Mouse (Mus musculus) forebrain, postnatal 0 days (tissue): ENCODE data around the gene Cul1. TPM values are rescaled to one million over a fixed set of nuclear protein-coding genes. Genes with fewer than 3 reads are reported as not detected.

Source experiments
- ATAC-seq: fragments of 200-750 bp; cut with Nextera tagmentation; 2 replicates; pipeline ENCODE4 v1.8.0; 2017; ENCODE audit warnings: mild to moderate bottlenecking, moderate library complexity
- DNase-seq: peaks from one replicate; pipeline ENCODE4 v3.0.0-alpha.2; 2015
- H3K27ac ChIP-seq: fragments of 300-500 bp; sonication (generic); 2 replicates; pipeline ENCODE4 v1.5.1; 2014; ENCODE audit warnings: low read depth, mild to moderate bottlenecking, antibody characterized with exemption, low read length, moderate library complexity, mixed read lengths
- H3K27me3 ChIP-seq: fragments of 300-500 bp; sonication (generic); 2 replicates; pipeline ENCODE4 v1.6.1; 2014; ENCODE audit warnings: mild to moderate bottlenecking, low read length, mixed read lengths; ENCODE audit not compliant: insufficient read depth
- H3K36me3 ChIP-seq: fragments of 300-500 bp; sonication (generic); 2 replicates; pipeline ENCODE4 v1.6.1; 2014; ENCODE audit warnings: mild to moderate bottlenecking, moderate library complexity; ENCODE audit not compliant: insufficient read depth
- H3K4me1 ChIP-seq: fragments of 300-500 bp; sonication (generic); 2 replicates; pipeline ENCODE4 v1.6.1; 2014; ENCODE audit warnings: antibody characterized with exemption; ENCODE audit not compliant: insufficient read depth
- H3K4me2 ChIP-seq: fragments of 300-500 bp; sonication (generic); 2 replicates; pipeline ENCODE4 v1.6.1; 2014; ENCODE audit warnings: low read depth, mild to moderate bottlenecking, moderate library complexity
- H3K4me3 ChIP-seq: fragments of 300-500 bp; sonication (generic); 2 replicates; pipeline ENCODE4 v1.5.1; 2014; ENCODE audit warnings: low read depth, low read length, mixed read lengths
- H3K9ac ChIP-seq: fragments of 300-500 bp; sonication (generic); 2 replicates; pipeline ENCODE4 v1.6.1; 2014; ENCODE audit warnings: mild to moderate bottlenecking
- H3K9me3 ChIP-seq: fragments of 300-500 bp; sonication (generic); 2 replicates; pipeline ENCODE4 v1.6.1; 2016; ENCODE audit warnings: low read length
- CTCF ChIP-seq: sonication (generic); IDR thresholded peaks from 2 replicates; pipeline ENCODE4 v1.5.1; 2016; ENCODE audit warnings: antibody characterized with exemption, control low read depth, low read depth
- WGBS: fragments of 180-500 bp; shearing (Covaris S2); extraction: QIAGEN DNeasy Blood & Tissue Kit; methylation state at CpG from one replicate; pipeline ENCODE4 v1.1.7; 2014; 5-methylcytosine and 5-hydroxymethylcytosine counted together
- polyA plus RNA-seq: library from polyadenylated mRNA; unstranded; fragments of >200 nt; fragmentation: Nextera tagmentation; extraction: Ambion mirVana; gene quantifications from 2 replicates; pipeline ENCODE4 v1.2.1, GENCODE M21; 2015
- total RNA-seq: library from RNA; depleted of rRNA; stranded (reverse); fragments of >200 nt; gene quantifications from 2 replicates; pipeline ENCODE4 v1.2.3, GENCODE M21; 2014

Gene Cul1
- total and polyA plus RNA-seq, 2 experiments from 2014 or later = 119 to 158 TPM

DNA sequence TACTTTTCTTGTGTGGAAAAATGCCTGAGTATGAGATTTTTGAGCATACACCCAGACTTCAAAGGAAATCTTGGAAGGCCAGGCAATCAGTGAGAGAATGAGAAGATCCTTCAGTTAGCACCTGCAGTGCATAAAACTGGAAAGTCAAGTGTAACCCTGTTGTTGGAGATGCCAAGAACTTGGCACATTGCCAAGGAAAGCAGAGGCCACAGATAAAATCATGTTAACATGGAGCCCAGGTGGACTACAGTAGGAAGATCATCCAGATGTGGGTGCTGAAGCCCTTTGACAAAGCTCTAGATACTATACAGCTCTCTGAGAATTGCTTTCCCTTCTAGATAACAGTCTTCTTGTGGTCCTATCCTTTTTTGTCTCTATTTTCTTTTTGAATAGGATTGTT, 19.2 kb downstream of the Cul1 start:
- no peak overlapping the region for H3K9ac ChIP-seq
- TF ChIP-seq CTCF = no peak
- H3K4me3 ChIP-seq = no peak overlapping the region
- no peaks in the 10 kb centered on the region for H3K27me3 ChIP-seq
- no peaks in the 10 kb centered on the region for H3K4me1 ChIP-seq
- no peak overlapping the region for H3K27ac ChIP-seq
- ATAC-seq = no peak
- no peak for DNase-seq
- H3K9me3 ChIP-seq = no peaks in the 10 kb centered on the region
- H3K36me3 ChIP-seq = no peaks in the 10 kb centered on the region
- no peak overlapping the region for H3K4me2 ChIP-seq

DNA sequence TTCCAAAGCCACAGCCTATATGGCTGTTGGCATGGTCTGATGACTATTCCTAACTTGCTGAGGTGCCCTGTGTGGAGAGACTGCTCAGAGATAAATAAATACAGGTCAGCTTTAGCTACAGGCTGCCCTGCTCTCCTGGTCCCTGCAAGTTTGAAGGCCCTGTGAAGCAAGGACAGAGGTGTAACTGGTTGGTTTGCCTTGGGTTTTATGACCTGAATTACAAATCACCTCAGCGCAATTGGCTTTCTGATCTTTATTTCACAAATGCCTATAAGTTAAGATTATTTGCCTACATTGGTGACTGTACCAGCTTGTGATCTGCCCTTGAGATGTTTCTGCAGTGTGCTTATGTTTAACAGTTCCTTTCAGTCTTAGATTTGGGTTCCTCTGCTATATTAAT, 28.8 kb downstream of the Cul1 start:
- Histone ChIP-seq H3K27ac (no peak overlapping the region), H3K27me3 (no peaks in the 10 kb centered on the region), H3K9ac (no peak overlapping the region), H3K4me1 (no peaks in the 10 kb centered on the region), H3K4me2 (no peak overlapping the region), H3K9me3 (no peaks in the 10 kb centered on the region), H3K36me3 (no peaks in the 10 kb centered on the region), H3K4me3 (no peak overlapping the region)
- no peak for ATAC-seq
- TF ChIP-seq CTCF = no peak
- WGBS = 98% methylated on average over 1 of the region's 1 CpGs
- no peak for DNase-seq

DNA sequence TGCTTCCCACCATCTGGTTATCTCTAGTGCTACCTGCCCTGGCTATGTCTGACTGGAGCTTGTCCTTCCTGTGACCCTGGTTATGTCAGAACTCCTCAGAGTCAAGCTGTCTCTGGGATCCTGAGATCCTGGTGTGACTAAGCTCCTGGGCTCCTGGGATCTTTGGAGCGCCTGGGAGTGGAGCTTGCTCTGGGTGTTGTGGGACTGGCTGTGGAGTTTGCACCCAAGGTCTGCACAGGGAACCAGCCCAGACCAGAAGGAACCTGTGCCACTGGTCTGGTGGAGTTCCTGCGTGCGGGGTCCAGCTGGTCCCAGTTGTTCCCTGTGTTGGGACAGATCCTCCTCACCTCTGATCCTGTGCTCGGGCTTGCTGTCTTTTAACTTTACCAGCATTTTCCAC, 41.4 kb downstream of the Cul1 start:
- H3K4me1 ChIP-seq = no peaks in the 10 kb centered on the region
- TF ChIP-seq CTCF = no peak
- 92% methylated on average over 4 of the region's 4 CpGs for WGBS
- no peak for ATAC-seq
- no peak overlapping the region for H3K9ac ChIP-seq
- DNase-seq = no peak
- H3K4me2 ChIP-seq = no peak overlapping the region
- H3K4me3 ChIP-seq = no peak overlapping the region
- no peak overlapping the region for H3K27ac ChIP-seq
- 0 out of 2 replicates have a peak, but pooled peaks cover 4% of the 10 kb centered on the region for H3K36me3 ChIP-seq
- H3K9me3 ChIP-seq = no peaks in the 10 kb centered on the region
- no peaks in the 10 kb centered on the region for H3K27me3 ChIP-seq

DNA sequence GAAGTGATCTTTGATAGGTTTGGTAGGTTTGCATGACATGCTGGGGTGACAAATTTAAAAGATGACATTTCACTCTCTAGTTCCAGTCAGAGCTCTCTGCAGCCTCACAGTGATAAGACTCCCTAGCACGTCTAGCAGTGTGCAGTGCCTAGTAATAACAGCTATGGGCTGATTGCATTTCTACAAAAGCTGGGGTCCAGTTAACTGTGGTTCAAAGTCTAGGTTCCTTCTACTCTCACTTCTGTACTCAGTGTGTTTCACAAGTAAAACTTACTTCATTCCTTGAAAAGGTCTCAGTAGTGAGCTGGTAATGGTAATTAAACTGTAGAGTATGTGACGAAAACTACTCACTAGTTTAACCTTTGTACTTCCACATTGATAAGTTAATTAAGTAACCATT, 66.8 kb downstream of the Cul1 start:
- no peaks in the 10 kb centered on the region for H3K9me3 ChIP-seq
- H3K4me1 ChIP-seq = no peaks in the 10 kb centered on the region
- peaks cover 69% of the 10 kb centered on the region for H3K36me3 ChIP-seq
- no peak for TF ChIP-seq CTCF
- WGBS = 87% methylated on average over 2 of the region's 2 CpGs
- no peak overlapping the region for H3K27ac ChIP-seq
- H3K4me2 ChIP-seq = no peak overlapping the region
- no peak for ATAC-seq
- no peak overlapping the region for H3K9ac ChIP-seq
- DNase-seq = no peak
- H3K27me3 ChIP-seq = no peaks in the 10 kb centered on the region
- no peak overlapping the region for H3K4me3 ChIP-seq

DNA sequence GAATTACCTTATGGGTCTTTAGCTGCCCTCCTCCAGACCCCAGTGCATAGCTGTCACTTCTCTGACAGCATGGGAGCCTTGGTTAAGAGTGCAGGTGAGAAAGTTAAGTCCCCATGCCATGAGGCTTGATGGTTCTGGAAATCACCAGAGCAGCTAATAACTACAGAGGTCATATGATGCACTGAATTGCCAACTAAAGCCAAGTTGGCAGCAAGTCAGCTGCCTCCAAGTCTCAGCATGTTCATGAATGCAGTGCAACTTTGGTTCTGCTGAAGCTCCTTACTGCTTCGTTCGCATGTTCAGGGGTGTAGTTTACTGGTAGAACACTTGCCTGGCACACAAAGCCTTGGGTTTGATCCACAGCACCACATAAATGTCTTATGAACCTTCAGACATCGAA, 69.2 kb downstream of the Cul1 start:
- no peak overlapping the region for H3K27ac ChIP-seq
- no peaks in the 10 kb centered on the region for H3K9me3 ChIP-seq
- H3K36me3 ChIP-seq = peaks cover 69% of the 10 kb centered on the region
- no peaks in the 10 kb centered on the region for H3K4me1 ChIP-seq
- TF ChIP-seq CTCF = no peak
- H3K27me3 ChIP-seq = no peaks in the 10 kb centered on the region
- DNase-seq = no peak
- H3K9ac ChIP-seq = no peak overlapping the region
- no peak overlapping the region for H3K4me3 ChIP-seq
- ATAC-seq = no peak
- WGBS = 92% methylated on average over 3 of the region's 3 CpGs
- no peak overlapping the region for H3K4me2 ChIP-seq

DNA sequence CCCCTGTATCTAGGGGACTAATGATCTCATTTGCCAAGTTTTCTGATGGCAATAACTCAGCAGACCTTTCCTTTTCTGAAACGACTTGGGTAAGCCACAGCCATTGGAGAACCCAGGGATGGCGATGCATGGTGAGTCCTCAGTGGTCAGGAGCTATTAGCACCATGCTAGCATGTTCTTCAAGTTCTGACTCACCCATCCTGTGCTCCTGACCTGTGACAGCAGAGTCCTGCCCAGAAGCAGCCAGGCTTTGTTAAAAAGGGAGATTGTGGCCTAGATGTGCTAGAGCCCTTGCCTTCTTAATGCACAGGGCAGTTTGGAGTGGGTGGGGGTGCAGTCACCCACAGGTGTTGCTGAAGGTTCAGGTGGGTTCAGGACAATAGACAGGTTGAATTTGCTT, 71.8 kb downstream of the Cul1 start:
- H3K4me1 ChIP-seq = no peaks in the 10 kb centered on the region
- WGBS = 74% methylated on average over 2 of the region's 2 CpGs
- no peak overlapping the region for H3K9ac ChIP-seq
- no peaks in the 10 kb centered on the region for H3K27me3 ChIP-seq
- no peak for DNase-seq
- TF ChIP-seq CTCF = no peak
- H3K27ac ChIP-seq = no peak overlapping the region
- no peak overlapping the region for H3K4me2 ChIP-seq
- H3K36me3 ChIP-seq = peaks cover 72% of the 10 kb centered on the region
- H3K4me3 ChIP-seq = no peak overlapping the region
- H3K9me3 ChIP-seq = no peaks in the 10 kb centered on the region
- ATAC-seq = no peak

DNA sequence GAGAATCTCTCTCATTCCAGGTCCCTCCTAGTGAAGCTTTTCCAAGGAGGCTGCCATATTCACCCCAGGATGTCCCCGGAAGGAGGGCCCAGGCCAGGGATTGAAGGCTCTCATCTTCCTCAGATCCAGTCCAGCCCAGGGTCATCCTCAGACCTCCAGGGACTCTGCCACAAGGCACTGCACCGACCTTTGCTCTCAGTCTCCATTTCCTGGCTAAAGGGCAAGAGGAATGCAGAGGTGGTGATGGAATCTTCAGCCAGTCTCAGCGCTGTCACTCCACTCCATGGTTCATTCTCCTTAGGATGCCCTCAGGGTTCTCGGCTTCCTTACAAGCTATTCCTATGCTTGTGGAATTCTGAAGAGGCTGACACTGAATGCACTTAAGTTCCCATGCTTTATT, 73.2 kb downstream of the Cul1 start:
- H3K27ac ChIP-seq = no peak overlapping the region
- TF ChIP-seq CTCF = no peak
- no peak for DNase-seq
- 77% methylated on average over 4 of the region's 4 CpGs for WGBS
- H3K36me3 ChIP-seq = peaks cover 71% of the 10 kb centered on the region
- no peak overlapping the region for H3K4me3 ChIP-seq
- H3K9me3 ChIP-seq = no peaks in the 10 kb centered on the region
- H3K27me3 ChIP-seq = no peaks in the 10 kb centered on the region
- H3K4me1 ChIP-seq = no peaks in the 10 kb centered on the region
- H3K4me2 ChIP-seq = no peak overlapping the region
- ATAC-seq = 0 out of 2 replicates have a peak, but pooled peaks have one; percentile 12
- no peak overlapping the region for H3K9ac ChIP-seq

DNA sequence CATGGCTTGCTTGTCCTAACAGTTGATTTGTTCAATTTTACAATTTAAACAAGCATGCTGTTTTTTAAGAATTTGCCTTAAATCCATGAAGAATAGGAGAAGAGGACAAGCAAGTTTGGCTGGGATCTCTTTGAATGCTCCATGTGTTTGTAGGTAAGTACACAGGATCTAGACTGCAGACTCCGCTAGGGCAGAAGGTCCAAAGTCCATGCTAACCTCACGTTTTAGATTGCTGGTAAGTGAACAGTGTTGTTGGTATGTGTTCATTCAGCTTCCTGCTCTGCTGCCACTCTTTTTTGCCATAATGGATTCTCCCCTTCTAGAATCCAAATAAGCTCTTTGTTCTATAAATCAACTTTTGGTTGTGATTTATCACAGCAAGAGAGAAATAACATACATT, 73.9 kb downstream of the Cul1 start:
- ATAC-seq (no peak), DNase-seq (no peak)
- 78% methylated on average over 2 of the region's 2 CpGs for WGBS
- no peaks in the 10 kb centered on the region for H3K9me3 ChIP-seq
- TF ChIP-seq CTCF = no peak
- H3K36me3 ChIP-seq = peaks cover 72% of the 10 kb centered on the region
- H3K4me3 ChIP-seq = no peak overlapping the region
- no peak overlapping the region for H3K9ac ChIP-seq
- H3K4me1 ChIP-seq = no peaks in the 10 kb centered on the region
- H3K27ac ChIP-seq = no peak overlapping the region
- H3K27me3 ChIP-seq = no peaks in the 10 kb centered on the region
- no peak overlapping the region for H3K4me2 ChIP-seq
